Mouse (Mus musculus) adrenal gland, postnatal 25 days (tissue): ENCODE data around the gene Bicra. TPM values are rescaled to one million over a fixed set of nuclear protein-coding genes. Genes with fewer than 3 reads are reported as not detected.
A peak's percentile ranks its signal among the peaks of the same experiment; 100 is the strongest.

Experiments used
- DNase-seq: peaks from one replicate; pipeline ENCODE4 v3.0.0; 2021; ENCODE audit warnings: mixed read lengths
- total RNA-seq: library from RNA; stranded (reverse); gene quantifications from 2 replicates; pipeline ENCODE4 v1.2.3, GENCODE M21; 2021

Bicra gene
- total RNA-seq, 1 experiment from 2014 or later, result 14.0 TPM

DNA sequence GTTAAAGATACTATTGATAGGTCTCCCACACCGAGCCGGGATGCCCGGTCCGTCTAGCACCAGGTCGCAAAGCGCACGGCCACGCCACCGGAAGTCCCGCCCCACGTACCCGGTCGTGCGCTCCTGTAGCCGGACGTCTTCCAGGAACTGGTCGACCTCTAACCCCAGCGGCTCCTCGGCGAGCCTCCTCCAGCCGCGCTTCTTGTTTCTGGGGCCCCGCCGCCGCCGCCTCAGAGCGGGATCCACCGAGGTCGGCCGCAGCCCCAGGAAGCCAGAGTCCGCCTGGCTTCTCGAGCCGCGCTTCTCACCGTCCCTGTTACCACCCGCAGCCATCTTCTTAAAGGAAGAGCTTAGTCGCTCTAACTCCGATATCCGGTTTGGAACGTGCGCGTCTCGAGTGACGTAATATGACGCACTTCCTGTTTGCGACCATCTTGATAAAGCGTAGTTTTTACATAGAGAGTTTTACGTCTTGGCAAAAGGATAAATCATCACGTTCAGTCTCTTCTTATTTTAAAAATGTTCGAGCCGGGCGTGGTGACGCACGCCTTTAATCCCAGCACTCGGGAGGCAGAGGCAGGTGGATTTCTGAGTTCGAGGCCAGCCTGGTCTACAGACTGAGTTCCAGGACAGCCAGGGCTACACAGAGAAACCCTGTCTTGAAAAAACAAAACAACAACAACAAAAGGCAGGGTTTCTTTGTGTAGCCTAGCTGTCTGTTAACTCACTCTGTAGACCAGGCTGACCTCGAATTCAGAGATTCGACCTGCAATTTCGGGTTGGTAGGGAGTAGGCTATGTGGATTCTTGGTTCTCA, 101.8 kb downstream of the Bicra start, which contains the start of gene Nop53:
Nop53 (minus strand) TSS at position 354 of the 816 bp plus-strand sequence.
- DNase-seq, result peak; percentile 91

DNA sequence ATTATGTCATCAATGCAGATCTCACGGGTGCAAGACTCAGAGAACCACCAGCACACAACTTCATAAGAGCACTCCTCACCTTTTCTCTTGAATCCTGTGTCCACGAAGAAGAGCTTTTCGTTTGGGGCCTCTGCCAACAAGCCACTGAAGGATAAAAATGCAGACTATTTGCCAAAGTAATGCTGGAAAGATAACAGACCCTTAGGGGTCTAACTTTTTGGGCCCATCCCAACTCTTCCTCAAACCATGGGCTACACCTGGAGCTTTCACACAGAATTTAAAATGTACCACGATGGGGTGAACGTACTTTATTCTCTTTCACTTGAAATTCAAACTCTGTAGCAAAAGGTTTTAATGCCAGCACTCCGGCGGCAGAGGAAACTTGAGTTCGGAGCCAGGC, 102.5 kb downstream of the Bicra start:
- no peak for DNase-seq

- DNase-seq, result no peak
Observed at GRCm38 (mm10) chr7:15944311-15944710, 103.4 kb downstream of the Bicra start.

DNA sequence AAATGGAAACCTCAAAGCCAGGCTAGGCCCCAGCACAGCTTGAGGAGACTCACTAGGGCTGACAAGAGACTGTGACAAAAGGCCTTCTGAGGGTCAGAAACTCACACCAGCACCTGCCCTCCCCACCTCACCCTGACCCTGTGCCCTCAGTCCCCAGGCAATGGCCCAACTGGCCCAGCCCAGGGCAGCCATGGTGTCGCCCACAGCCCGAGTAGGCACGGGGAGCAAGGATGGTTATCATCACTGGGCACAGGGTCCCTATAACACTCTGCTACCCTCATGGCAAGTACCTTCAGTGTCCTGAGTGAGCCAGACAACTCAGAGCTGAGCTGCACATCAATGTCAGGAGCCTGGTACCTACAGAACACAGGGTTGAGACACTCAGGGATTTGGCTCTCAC, 109.1 kb downstream of the Bicra start:
- no peak for DNase-seq

DNA sequence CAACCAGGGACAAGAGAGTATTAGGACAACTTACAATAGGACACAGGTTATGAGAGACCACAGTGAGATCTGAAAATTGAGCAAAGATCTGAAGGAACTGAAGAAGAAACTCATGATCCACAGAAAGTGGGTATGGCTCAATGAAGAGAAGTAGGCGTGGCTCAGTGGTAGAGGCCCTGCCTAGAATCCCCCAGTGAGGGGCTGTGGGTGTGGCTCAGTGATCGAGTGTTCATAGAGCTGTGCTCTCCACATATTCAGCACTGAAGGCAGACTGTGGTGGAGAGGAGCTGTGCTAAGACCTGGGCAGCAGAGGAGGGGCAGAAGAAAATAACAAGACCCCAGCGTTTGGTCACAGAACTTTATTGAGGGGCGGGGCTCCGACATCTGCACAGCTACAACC, 110.2 kb downstream of the Bicra start:
- no peak for DNase-seq

DNA sequence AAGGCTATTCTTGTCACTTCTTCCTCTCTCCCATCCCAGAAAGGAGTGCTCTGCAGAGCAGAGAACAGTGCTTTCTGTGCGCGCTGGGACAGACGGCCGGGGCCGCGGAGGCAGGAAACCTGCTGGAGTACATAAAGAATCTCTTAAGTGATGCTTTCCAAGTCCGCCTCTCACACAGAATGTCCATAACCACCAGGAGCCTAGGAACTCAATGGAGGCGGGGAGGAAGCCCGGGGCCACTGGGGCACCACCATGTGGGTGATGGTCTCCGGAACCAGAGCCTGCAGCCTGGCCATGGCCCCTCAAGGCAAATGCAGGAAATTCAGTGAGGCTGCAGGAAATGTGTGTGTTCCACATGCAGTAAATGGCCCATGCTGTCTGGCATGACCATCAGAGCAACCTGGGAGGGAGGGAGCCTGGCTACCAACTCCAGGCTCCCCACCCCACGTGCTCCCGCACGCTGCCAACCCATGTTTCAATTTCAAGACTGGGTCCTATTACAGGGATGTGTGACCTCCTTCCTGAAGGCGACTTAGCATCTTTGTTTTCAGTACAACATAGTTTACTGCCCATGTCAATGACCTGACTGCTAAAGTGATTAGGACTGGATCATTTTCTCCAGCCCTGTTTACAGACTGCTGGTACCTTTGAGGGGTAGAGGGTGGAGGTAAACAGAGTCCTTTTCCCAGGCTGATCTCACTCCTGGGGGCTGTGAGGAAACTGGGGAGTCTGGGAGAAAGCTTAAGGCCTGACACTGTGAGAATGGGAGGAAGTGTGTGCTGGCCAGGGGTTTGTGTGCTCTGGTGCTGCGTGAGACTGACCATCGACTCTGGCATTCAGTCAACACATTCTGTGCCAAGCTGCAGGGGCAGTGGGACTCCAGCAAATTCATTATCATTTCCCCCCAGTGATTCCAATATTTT, 114.0 kb downstream of the Bicra start:
- DNase-seq, result no peak

GRCm38 (mm10) chr7:15931635-15932034, 116.1 kb downstream of the Bicra start:
- no peak for DNase-seq

- no peak for DNase-seq
Observed at GRCm38 (mm10) chr7:15930543-15930942, 117.2 kb downstream of the Bicra start.

DNA sequence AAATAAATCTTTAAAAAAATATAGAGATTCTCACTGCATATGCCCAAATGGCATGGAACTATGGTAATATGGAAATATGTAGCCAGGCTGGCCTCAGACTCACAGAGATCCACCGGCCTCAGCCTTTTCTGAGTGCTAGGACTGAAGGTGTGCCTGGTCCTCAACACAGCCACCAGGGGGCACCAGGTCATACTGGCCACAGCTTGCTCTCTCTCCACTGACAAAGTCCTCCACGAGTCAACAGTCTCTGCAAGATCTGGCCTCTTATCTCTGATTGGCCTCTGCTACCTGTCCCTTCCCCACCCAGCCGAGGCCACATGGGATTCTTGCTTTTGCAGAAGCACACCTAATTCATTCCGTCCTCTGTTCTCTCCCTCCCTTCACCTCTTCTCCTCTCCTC, 117.8 kb downstream of the Bicra start:
- DNase-seq, result peak; percentile 80

DNA sequence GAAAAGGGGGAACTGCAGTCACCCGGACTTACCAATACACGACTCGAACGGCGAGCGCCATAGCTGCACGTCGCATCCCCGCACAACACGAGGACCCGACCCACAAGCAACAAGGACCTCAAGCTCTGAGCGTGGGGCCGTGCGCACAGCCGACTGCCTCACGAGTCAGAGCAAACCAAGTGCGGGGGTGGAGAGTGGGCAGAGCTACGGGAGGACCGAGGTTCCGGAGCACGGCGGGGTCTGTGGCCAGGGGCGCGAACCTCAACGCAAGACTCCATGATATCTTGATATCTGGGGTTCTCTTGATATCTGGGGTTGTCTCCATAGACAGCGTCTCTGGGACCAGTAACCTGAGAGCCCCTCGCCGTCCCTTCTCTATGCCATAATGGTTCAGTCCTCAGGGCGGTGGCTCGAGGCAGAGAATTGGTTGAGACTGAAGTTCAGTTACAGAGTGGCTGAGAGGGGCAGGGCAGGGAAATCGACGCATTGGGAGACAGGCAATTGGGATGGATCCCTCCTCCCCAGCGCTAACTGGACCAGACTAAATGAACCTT, 125.4 kb downstream of the Bicra start, which contains the start of gene Selenow:
Selenow (minus strand) TSS at position 183 of the 554 bp plus-strand sequence.
- DNase-seq, result peak; percentile 85

GRCm38 (mm10) chr7:15921796-15922195, 125.9 kb downstream of the Bicra start:
- no peak for DNase-seq

Other genes starting within 250 kb of the Bicra start
- gene Obox6, start 208.2 kb downstream of the Bicra start, total RNA-seq, result not detected in 2 replicates
- gene Crx, start 168.0 kb downstream of the Bicra start, total RNA-seq, result not detected in 2 replicates
- gene Crxos, start 165.3 kb downstream of the Bicra start, total RNA-seq, result not detected in 2 replicates
- gene Selenow, start 125.5 kb downstream of the Bicra start, total RNA-seq, result 156 and 160 TPM in 2 replicates
- gene Nop53, start 101.8 kb downstream of the Bicra start, total RNA-seq, result 174 TPM in 2 replicates
- gene Ehd2, start 80.4 kb downstream of the Bicra start, total RNA-seq, result 38.3 and 41.0 TPM in 2 replicates
- 0.21 TPM in 1 of 2 replicates, not detected in the other for gene Zfp541, start 13.9 kb upstream of the Bicra start, total RNA-seq
- gene Napa, start 50.5 kb upstream of the Bicra start, total RNA-seq, result 137 and 149 TPM in 2 replicates
- gene Kptn, start 72.0 kb upstream of the Bicra start, total RNA-seq, result 20.4 and 26.7 TPM in 2 replicates
- 2.8 and 3.3 TPM in 2 replicates for gene Slc8a2, start 81.9 kb upstream of the Bicra start, total RNA-seq
- gene Meis3, start 127.2 kb upstream of the Bicra start, total RNA-seq, result 10.9 and 12.9 TPM in 2 replicates
- 14.1 and 20.3 TPM in 2 replicates for gene Dhx34, start 174.1 kb upstream of the Bicra start, total RNA-seq
- gene C5ar2, start 196.2 kb upstream of the Bicra start, total RNA-seq, result 0.24 TPM in 1 of 2 replicates, not detected in the other
- gene C5ar1, start 211.6 kb upstream of the Bicra start, total RNA-seq, result 2.0 and 3.2 TPM in 2 replicates
- 15.6 and 26.0 TPM in 2 replicates for gene Inafm1, start 225.7 kb upstream of the Bicra start, total RNA-seq
- 83.5 and 93.6 TPM in 2 replicates for gene Ccdc9, start 238.9 kb upstream of the Bicra start, total RNA-seq